Mouse (Mus musculus): ENCODE measurements around the gene Gm17689. TPM values are rescaled to one million over a fixed set of nuclear protein-coding genes. Genes with fewer than 3 reads are reported as not detected.

Gm17689 gene
- not detected for total RNA-seq (2021)
- long read RNA-seq, experiment 1 = 0 reads
- long read RNA-seq, experiment 2 = 0 reads

- DNase-seq (ENCODE audit: low spot score in 2 of 2) = no peak
Observed at GRCm38 (mm10) chr9:36582535-36582934, at the start of gene Gm17689. TSS of gene Gm17689 (minus strand) at chr9:36582635.

DNA sequence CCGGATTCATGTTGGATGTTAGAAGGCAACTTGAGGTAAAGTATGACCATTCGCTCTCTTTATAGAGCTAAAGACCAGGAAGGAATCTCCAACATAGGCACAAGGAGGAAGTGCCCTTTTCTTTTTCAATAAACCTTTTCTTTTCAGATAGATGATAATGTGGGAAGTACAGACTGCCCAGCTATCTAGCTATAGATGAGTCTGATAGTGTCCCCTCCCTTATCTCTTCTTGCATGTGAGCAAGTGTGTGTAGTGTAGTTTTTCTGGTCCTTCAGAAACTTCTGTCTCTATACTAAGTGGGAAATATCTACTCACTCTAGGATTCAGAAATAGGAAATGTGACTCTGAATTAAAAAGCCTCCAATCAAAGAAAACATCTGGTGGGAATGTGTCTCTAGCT, 40.6 kb downstream of the Gm17689 start, which contains the start of gene Gm5615:
Gm5615 (minus strand) TSS at position 101 of the 400 bp plus-strand sequence.
- DNase-seq (ENCODE audit: low spot score in 2 of 2) = no peak

Other genes with a start within 250 kb of the Gm17689 start
- gene Gm7257, start 150.8 kb downstream of the Gm17689 start, total RNA-seq (2021) = not detected
- not detected for gene Gm9513, start 107.0 kb downstream of the Gm17689 start, total RNA-seq (2021)
- not detected for gene Gm5615, start 40.7 kb downstream of the Gm17689 start, total RNA-seq (2021)
- gene A630095E13Rik, start 60.7 kb upstream of the Gm17689 start, total RNA-seq (2021) = not detected
- not detected for gene Acrv1, start 110.6 kb upstream of the Gm17689 start, total RNA-seq (2021)
- 1 to 10 TPM; 1.6 to 2.6 TPM for gene Chek1, start 144.4 kb upstream of the Gm17689 start, total RNA-seq (2021)
- 100 to 1,000 TPM; 210 to 266 TPM for gene Stt3a, start 185.0 kb upstream of the Gm17689 start, total RNA-seq (2021)
- gene Ei24, start 214.8 kb upstream of the Gm17689 start, total RNA-seq (2021) = 100 to 1,000 TPM; 118 to 130 TPM
- gene Fez1, start 239.2 kb upstream of the Gm17689 start, total RNA-seq (2021) = 1 to 10 TPM; 4.0 to 5.9 TPM

Measured in adrenal gland, adult 18-20 months (tissue).